Comparison of ENCODE assay signal across 14 mouse cellular contexts in the genomic region with DNA sequence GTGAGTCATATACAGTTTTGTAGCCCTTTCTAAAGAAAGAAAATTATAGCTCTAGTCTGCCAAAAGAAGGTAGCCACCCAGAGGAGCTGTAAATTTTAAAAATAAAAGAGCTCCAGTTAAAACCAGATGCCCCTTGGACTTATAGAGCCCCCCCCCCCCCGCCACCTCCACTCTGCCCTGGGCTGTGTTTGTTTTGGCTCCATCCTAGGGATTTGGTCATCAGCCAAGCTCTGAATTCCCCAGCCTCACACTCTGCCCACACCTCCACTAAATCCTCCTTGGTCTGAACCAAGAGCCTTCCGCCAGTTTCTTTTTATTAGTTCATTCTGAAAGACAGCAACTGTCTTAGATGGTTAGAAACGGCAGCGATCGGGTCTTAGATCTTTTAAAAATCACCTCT. TPM values are rescaled to one million over a fixed set of nuclear protein-coding genes. Genes with fewer than 3 reads are reported as not detected.
DNase-seq lines count a peak whose midpoint lies in the region; ATAC-seq and TF ChIP-seq lines count a peak whose summit lies in the region.
"Had no signal": no experiment of that assay in that cellular context is flagged by ENCODE, and none has a peak within 500 bp of the region (broad histone marks: within the 10 kb centered on the region; RNA-seq: fewer than 3 reads in every experiment).

No protein-coding gene starts in this region.

- no peaks in the 10 kb centered on the region for H3K36me3 ChIP-seq in hindbrain, postnatal 0 days (ENCODE audit: insufficient read depth, low read length)
- H3K36me3 ChIP-seq in hindbrain, embryonic 11.5 days (ENCODE audit: control insufficient read depth, insufficient read depth, low read length) = no peaks in the 10 kb centered on the region
- H3K36me3 ChIP-seq in limb, embryonic 14.5 days (ENCODE audit: control insufficient read depth, insufficient read depth, low read length) = no peaks in the 10 kb centered on the region

- no peak overlapping the region for H3K4me3 ChIP-seq in hindbrain, postnatal 0 days (ENCODE audit: low read length)
- no peak overlapping the region for H3K4me3 ChIP-seq in hindbrain, embryonic 11.5 days (ENCODE audit: low read depth, low read length)
- H3K4me3 ChIP-seq in limb, embryonic 14.5 days (replicated peaks; ENCODE audit: low read length) = no peak overlapping the region

- 70% methylated on average over 5 of the region's 5 CpGs for WGBS in hindbrain, postnatal 0 days
- WGBS in hindbrain, embryonic 11.5 days = 86% methylated on average over 5 of the region's 5 CpGs
- WGBS in limb, embryonic 14.5 days = 18% methylated on average over 5 of the region's 5 CpGs

- no peak overlapping the region for H3K4me2 ChIP-seq in hindbrain, postnatal 0 days (ENCODE audit: low read depth, low read length)
- no peak overlapping the region for H3K4me2 ChIP-seq in hindbrain, embryonic 11.5 days (replicated peaks; ENCODE audit: low read depth, low read length)
- H3K4me2 ChIP-seq in limb, embryonic 14.5 days (replicated peaks; ENCODE audit: low read depth, low read length, severe bottlenecking) = peak overlapping the region; percentile 23; the same call in 1 of the 2 replicates

- no peaks in the 10 kb centered on the region for H3K4me1 ChIP-seq in hindbrain, postnatal 0 days (ENCODE audit: insufficient read depth, low read length)
- no peaks in the 10 kb centered on the region for H3K4me1 ChIP-seq in hindbrain, embryonic 11.5 days (replicated peaks; ENCODE audit: control insufficient read depth, insufficient read depth, low read length)
- H3K4me1 ChIP-seq in limb, embryonic 14.5 days (ENCODE audit: control insufficient read depth, insufficient read depth, low read length) = peaks cover 14% of the 10 kb centered on the region

- H3K27ac ChIP-seq in hindbrain, postnatal 0 days = no peak overlapping the region
- H3K27ac ChIP-seq in hindbrain, embryonic 11.5 days (ENCODE audit: low read depth, low read length) = no peak overlapping the region
- no peak overlapping the region for H3K27ac ChIP-seq in limb, embryonic 14.5 days (replicated peaks; ENCODE audit: low read depth, low read length)

- no peaks in the 10 kb centered on the region for H3K27me3 ChIP-seq in hindbrain, postnatal 0 days (ENCODE audit: insufficient read depth, low read length)
- H3K27me3 ChIP-seq in hindbrain, embryonic 11.5 days (ENCODE audit: control insufficient read depth, insufficient read depth, low read length) = no peaks in the 10 kb centered on the region
- H3K27me3 ChIP-seq in limb, embryonic 14.5 days (ENCODE audit: control insufficient read depth, insufficient read depth, low read length) = no peaks in the 10 kb centered on the region

- no peak overlapping the region for H3K9ac ChIP-seq in hindbrain, postnatal 0 days (replicated peaks; ENCODE audit: low read length)
- no peak overlapping the region for H3K9ac ChIP-seq in hindbrain, embryonic 11.5 days (ENCODE audit: low read depth, low read length)
- H3K9ac ChIP-seq in limb, embryonic 14.5 days (ENCODE audit: low read depth, low read length, severe bottlenecking) = no peak overlapping the region

- peak; percentile 13 for DNase-seq in adrenal gland, postnatal 14 days
- DNase-seq in adrenal gland, adult 18-20 months (ENCODE audit: low spot score in 2 of 2) = no peak
- DNase-seq in hindbrain, postnatal 0 days (ENCODE audit: low spot score) = peak; percentile 2
- no peak for DNase-seq in hindbrain, embryonic 11.5 days (ENCODE audit: low spot score)
- peak; percentile 62 for DNase-seq in MN1 (ENCODE audit: low spot score)
- peak; percentile 44 for DNase-seq in limb, embryonic 14.5 days (ENCODE audit: low spot score)
- DNase-seq in thymus, postnatal 4 days = no peak
- no peak for DNase-seq in right cerebral cortex, adult 2 months (ENCODE audit: low spot score in 2 of 2)
- DNase-seq: layer of hippocampus, adult 9-11 months; lung, postnatal 36 days had no signal

- no peak for TF ChIP-seq POLR2A in limb, embryonic 14.5 days (IDR thresholded peaks at IDR 0.05; ENCODE audit: borderline replicate concordance, extremely low read depth, insufficient read depth, insufficient read length)

- TF ChIP-seq CTCF in hindbrain, postnatal 0 days (IDR thresholded peaks at IDR 0.05; ENCODE audit: low read depth) = no peak

- H3K9me3 ChIP-seq in hindbrain, postnatal 0 days (ENCODE audit: low read length) = no peaks in the 10 kb centered on the region
- H3K9me3 ChIP-seq in hindbrain, embryonic 11.5 days (ENCODE audit: control insufficient read depth, low read length) = no peaks in the 10 kb centered on the region
- no peaks in the 10 kb centered on the region for H3K9me3 ChIP-seq in limb, embryonic 14.5 days (ENCODE audit: control insufficient read depth, low read length)

- ATAC-seq in hindbrain, postnatal 0 days = no peak
- no peak for ATAC-seq in hindbrain, embryonic 11.5 days (ENCODE audit: low FRiP score)
- ATAC-seq in limb, embryonic 14.5 days (ENCODE audit: low FRiP score, low read depth) = peak; percentile 88
- ATAC-seq: forebrain, embryonic 16.5 days had no signal

RNA-seq across cellular contexts. Expression of gene Dytn, which starts 19.0 kb away (rescaled TPM):
- total RNA-seq in adrenal gland, postnatal 14 days (2021) = not detected in 2 replicates
- total RNA-seq in adrenal gland, adult 18-20 months (2021) = not detected
- 0.26 TPM in 1 of 2 replicates, not detected in the other for total RNA-seq in hindbrain, postnatal 0 days (2014; rRNA removed)
- 0.10 TPM in 1 of 2 replicates, not detected in the other for polyA plus RNA-seq in hindbrain, postnatal 0 days (2015; fragmentation: Nextera tagmentation; extraction: Ambion mirVana)
- polyA plus RNA-seq in hindbrain, embryonic 11.5 days (2014; fragmentation: Nextera tagmentation; extraction: Ambion mirVana) = not detected in 2 replicates
- polyA plus RNA-seq in limb, embryonic 14.5 days (2012; rRNA removed) = not detected in 2 replicates
- polyA plus RNA-seq in limb, embryonic 14.5 days (2014; fragmentation: Nextera tagmentation; extraction: Ambion mirVana) = not detected in 2 replicates
- polyA plus RNA-seq: C2C12; embryonic facial prominence, embryonic 11.5 days; forebrain, embryonic 16.5 days; heart, embryonic 16.5 days had no signal

RNA-seq across cellular contexts. Expression of gene Mdh1b, which starts 24.4 kb away (rescaled TPM):
- not detected in 2 replicates for total RNA-seq in adrenal gland, postnatal 14 days (2021)
- under 1 TPM in 1 of 2 experiments, not detected in 1; 0.23 TPM for total RNA-seq in adrenal gland, adult 18-20 months (2021)
- total RNA-seq in hindbrain, postnatal 0 days (2014; rRNA removed) = 0.58 and 1.5 TPM in 2 replicates
- 0.43 and 0.68 TPM in 2 replicates for polyA plus RNA-seq in hindbrain, postnatal 0 days (2015; fragmentation: Nextera tagmentation; extraction: Ambion mirVana)
- polyA plus RNA-seq in hindbrain, embryonic 11.5 days (2014; fragmentation: Nextera tagmentation; extraction: Ambion mirVana) = 0.82 and 1.0 TPM in 2 replicates
- 0.08 TPM in 1 of 2 replicates, not detected in the other for polyA plus RNA-seq in limb, embryonic 14.5 days (2012; rRNA removed)
- not detected in 2 replicates for polyA plus RNA-seq in limb, embryonic 14.5 days (2014; fragmentation: Nextera tagmentation; extraction: Ambion mirVana)
- polyA plus RNA-seq: embryonic facial prominence, embryonic 11.5 days had no signal

RNA-seq across cellular contexts. Expression of gene Fastkd2, which starts 24.7 kb away (rescaled TPM):
- 20.4 and 26.9 TPM in 2 replicates for total RNA-seq in adrenal gland, postnatal 14 days (2021)
- total RNA-seq in adrenal gland, adult 18-20 months (2021) = 10 to 100 TPM; 20.2 to 28.0 TPM
- total RNA-seq in hindbrain, postnatal 0 days (2014; rRNA removed) = 16.0 and 51.4 TPM in 2 replicates
- 25.9 and 31.9 TPM in 2 replicates for polyA plus RNA-seq in hindbrain, postnatal 0 days (2015; fragmentation: Nextera tagmentation; extraction: Ambion mirVana)
- 59.5 and 70.1 TPM in 2 replicates for polyA plus RNA-seq in hindbrain, embryonic 11.5 days (2014; fragmentation: Nextera tagmentation; extraction: Ambion mirVana)
- 21.6 and 25.3 TPM in 2 replicates for polyA plus RNA-seq in limb, embryonic 14.5 days (2012; rRNA removed)
- polyA plus RNA-seq in limb, embryonic 14.5 days (2014; fragmentation: Nextera tagmentation; extraction: Ambion mirVana) = 60.2 and 63.4 TPM in 2 replicates

Comparison
In these comparisons a context has a peak if more than half of its experiments do, and no peak if none do; other contexts are left out.
1. DNase-seq: peak in adrenal gland, postnatal 14 days (single experiment), hindbrain, postnatal 0 days (single experiment), MN1 (single experiment) and limb, embryonic 14.5 days (single experiment); none in adrenal gland, adult 18-20 months (0 of 2), hindbrain, embryonic 11.5 days (single experiment), thymus, postnatal 4 days (single experiment) and right cerebral cortex, adult 2 months (0 of 2).